Mouse (Mus musculus): ENCODE measurements around the gene Sctr.

DNA sequence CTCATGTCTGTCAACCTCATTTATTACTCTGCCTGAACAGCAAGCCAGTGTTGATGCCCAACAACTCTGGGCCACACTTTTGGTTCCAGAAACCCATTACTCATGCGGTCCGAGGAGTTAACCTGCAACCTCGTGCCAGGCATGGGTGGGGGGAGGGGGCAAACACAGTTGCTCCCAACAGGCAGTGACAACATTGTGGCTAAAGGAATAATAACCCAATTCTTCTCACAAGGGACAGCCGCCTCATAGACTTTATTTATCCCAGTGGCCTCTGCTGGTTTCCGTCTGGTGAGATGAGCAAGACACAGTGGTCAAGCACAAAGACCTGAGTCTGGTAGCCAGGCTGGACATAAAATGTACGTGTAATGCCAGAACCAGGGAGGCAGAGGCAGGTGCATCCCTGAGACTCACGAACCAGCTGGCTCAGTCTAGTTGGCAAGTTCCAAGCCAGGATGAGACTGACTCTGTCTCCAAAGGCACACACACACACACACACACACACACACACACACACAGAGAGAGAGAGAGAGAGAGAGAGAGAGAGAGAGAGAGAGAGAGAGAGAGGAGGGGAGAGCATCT is 28.9 kb downstream of the Sctr start:
- TF ChIP-seq CTCF (IDR thresholded peaks at IDR 0.05; ENCODE audit: borderline replicate concordance, control insufficient read depth, extremely low read depth, insufficient read depth, low read length, poor library complexity) (no peak), POLR2A (IDR thresholded peaks at IDR 0.05; ENCODE audit: control insufficient read depth, extremely low read depth, insufficient read depth, low read length, poor library complexity) (no peak)

Measured in thymus, adult 2 months (tissue).